Mouse (Mus musculus) MEL (cell line): Measurements from ENCODE around the gene Pxn.

Source experiments
- CTCF ChIP-seq, 3 experiments: IDR thresholded peaks in 2 of 3; conservative IDR thresholded peaks in 1 of 3; 2 replicates each; pipeline ENCODE4 v1.5.1; 2011 to 2012; ENCODE audit warnings: low read length in 3 of 3, low read depth in 2 of 3, mild to moderate bottlenecking in 2 of 3, improper control_type of control experiment in 1 of 3, inconsistent platforms in 1 of 3, mixed read lengths in 1 of 3, moderate library complexity in 1 of 3; ENCODE audit not compliant: control insufficient read depth in 1 of 3, insufficient read depth in 1 of 3, poor library complexity in 1 of 3, severe bottlenecking in 1 of 3
- EP300 ChIP-seq, 2 experiments: IDR thresholded peaks; 2 replicates each; pipeline ENCODE4 v1.6.1; 2011; ENCODE audit warnings: improper control_type of control experiment in 2 of 2, low read length in 2 of 2, low read depth in 1 of 2, mild to moderate bottlenecking in 1 of 2
- KAT2A ChIP-seq: conservative IDR thresholded peaks from 2 replicates; pipeline ENCODE4 v1.6.1; 2012; ENCODE audit warnings: low read depth, low read length, improper control_type of control experiment, inconsistent platforms
- POLR2A ChIP-seq, 2 experiments: IDR thresholded peaks; 2 replicates each; pipeline ENCODE4 v1.6.1; 2011 to 2012; ENCODE audit warnings: low read length in 2 of 2, mild to moderate bottlenecking in 2 of 2, control low read depth in 1 of 2, improper control_type of control experiment in 1 of 2, low read depth in 1 of 2, moderate library complexity in 1 of 2; ENCODE audit not compliant: control insufficient read depth in 1 of 2, insufficient read depth in 1 of 2, poor library complexity in 1 of 2
- POLR2AphosphoS2 ChIP-seq: IDR thresholded peaks from 2 replicates; pipeline ENCODE4 v1.6.1; 2011; ENCODE audit warnings: low read length, improper control_type of control experiment
- SIN3A ChIP-seq: IDR thresholded peaks from 2 replicates; pipeline ENCODE4 v1.6.1; 2012; ENCODE audit warnings: low read length, improper control_type of control experiment, inconsistent platforms

- TF ChIP-seq KAT2A (no peak), POLR2A (IDR thresholded peaks at IDR 0.05; ENCODE audit: control insufficient read depth in 1 of 2, insufficient read depth in 1 of 2, low read depth in 1 of 2, low read length in 2 of 2, poor library complexity in 1 of 2) (no peak), EP300 (IDR thresholded peaks at IDR 0.05; ENCODE audit: low read depth in 1 of 2, low read length in 2 of 2) (no peak), CTCF (IDR thresholded peaks at IDR 0.05 in 2 of 3, conservative IDR thresholded peaks at IDR 0.05 in 1 of 3; ENCODE audit: control insufficient read depth in 1 of 3, insufficient read depth in 1 of 3, low read depth in 2 of 3, low read length in 3 of 3, poor library complexity in 1 of 3, severe bottlenecking in 1 of 3) (no peak), POLR2AphosphoS2 (no peak), SIN3A (no peak)
Observed at GRCm38 (mm10) chr5:115520325-115520869, 13.9 kb downstream of the Pxn start.
